Mouse (Mus musculus): ENCODE data around the gene Ccr6.

- TF ChIP-seq CTCF (conservative IDR thresholded peaks at IDR 0.05; ENCODE audit: low read length) (no peak), NANOG (IDR thresholded peaks at IDR 0.05; ENCODE audit: borderline replicate concordance, low read length) (no peak), POU5F1 (IDR thresholded peaks at IDR 0.05; ENCODE audit: borderline replicate concordance, low read length) (no peak)
Measured at GRCm38 (mm10) chr17:8282821-8283525, 47.1 kb downstream of the Ccr6 start, which contains the start of gene Mpc1.
